Mouse (Mus musculus): ENCODE measurements at regions not wholly inside any gene's neighbourhood (a gene's known extent, or its start where the extent isn't known, plus 50 kb on each side); places are given as distances from the start of the nearest gene placed in this dataset.
"Not testable (repeated sequence)": the region's sequence is repeated elsewhere in the genome, so short reads cannot be mapped to it uniquely, and the experiment has no call there.

DNA sequence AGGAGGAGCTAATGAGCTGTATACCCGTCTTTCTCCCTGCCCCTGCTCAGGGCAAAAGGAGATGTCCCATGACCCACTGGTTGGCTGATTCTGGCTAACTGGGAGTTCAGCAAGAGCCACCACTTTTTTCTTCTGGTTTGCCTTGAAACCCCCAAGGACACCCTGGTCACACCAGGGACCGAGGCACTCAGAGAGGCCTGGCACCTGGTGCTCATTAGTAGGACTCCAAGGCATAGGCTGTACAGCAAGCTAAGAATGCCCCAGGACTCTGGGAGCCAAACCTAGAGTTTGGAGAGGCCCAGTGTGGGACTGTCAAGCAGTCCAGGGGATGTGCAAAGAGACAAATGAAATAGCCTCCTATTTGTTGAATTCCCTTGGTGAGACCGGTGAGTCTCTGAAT is 232.5 kb downstream of the Matn1 start:
- Histone ChIP-seq H3K4me1 (ENCODE audit: control insufficient read depth, insufficient read depth, low read length) (no peaks in the 10 kb centered on the region), H3K27ac (ENCODE audit: insufficient read depth, low read depth, low read length) (no peak overlapping the region), H3K4me3 (ENCODE audit: insufficient read depth, low read length) (no peak overlapping the region)
- TF ChIP-seq CTCF (IDR thresholded peaks at IDR 0.05; ENCODE audit: low read depth, low read length): no peak
- no peak for TF ChIP-seq POLR2A (IDR thresholded peaks at IDR 0.05; ENCODE audit: borderline replicate concordance, low read depth, low read length)

DNA sequence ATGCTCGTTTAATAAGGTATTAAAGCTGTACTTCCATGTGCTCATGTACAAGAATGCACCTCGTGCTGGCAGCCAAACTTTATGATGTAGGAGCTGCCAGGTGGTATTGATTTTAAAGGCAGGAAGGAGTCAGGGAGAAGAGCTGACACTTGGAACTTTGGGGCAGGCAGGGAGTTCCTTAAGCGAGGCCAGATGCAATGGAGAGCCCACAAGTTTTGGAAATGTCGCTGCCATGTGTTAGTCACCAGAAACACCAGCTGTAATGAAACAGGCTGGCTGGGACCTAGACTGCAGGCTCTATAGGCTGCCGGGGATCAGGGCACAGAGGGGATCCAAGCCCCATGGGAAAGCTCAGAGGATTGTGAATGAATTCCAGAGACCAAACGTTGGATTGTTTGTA is 233.7 kb downstream of the Matn1 start:
- H3K4me3 ChIP-seq (ENCODE audit: insufficient read depth, low read length): no peak overlapping the region
- H3K27ac ChIP-seq (ENCODE audit: insufficient read depth, low read depth, low read length): no peak overlapping the region
- H3K4me1 ChIP-seq (ENCODE audit: control insufficient read depth, insufficient read depth, low read length): no peaks in the 10 kb centered on the region
- TF ChIP-seq POLR2A (IDR thresholded peaks at IDR 0.05; ENCODE audit: borderline replicate concordance, low read depth, low read length) (no peak), CTCF (IDR thresholded peaks at IDR 0.05; ENCODE audit: low read depth, low read length) (no peak)

DNA sequence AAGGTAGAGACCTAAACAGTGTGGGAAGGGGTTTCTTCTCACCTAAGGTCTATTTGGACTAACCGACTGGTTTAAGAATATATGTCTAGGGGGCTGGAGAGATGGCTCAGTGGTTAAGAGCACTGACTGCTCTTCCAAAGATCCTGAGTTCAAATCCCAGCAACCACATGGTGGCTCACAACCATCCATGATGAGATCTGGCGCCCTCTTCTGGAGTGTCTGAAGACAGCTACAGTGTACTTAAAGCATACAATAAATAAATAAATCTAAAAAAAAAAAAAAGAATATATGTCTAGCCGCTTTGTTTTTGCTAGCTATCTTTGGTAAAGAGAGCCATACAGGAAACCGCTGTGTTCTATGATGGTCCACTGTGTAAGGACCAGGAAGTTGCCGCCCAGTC is 234.5 kb downstream of the Matn1 start:
- H3K27ac ChIP-seq (ENCODE audit: insufficient read depth, low read depth, low read length); H3K4me3 ChIP-seq (ENCODE audit: insufficient read depth, low read length); H3K4me1 ChIP-seq (ENCODE audit: control insufficient read depth, insufficient read depth, low read length): not testable (repeated sequence)

DNA sequence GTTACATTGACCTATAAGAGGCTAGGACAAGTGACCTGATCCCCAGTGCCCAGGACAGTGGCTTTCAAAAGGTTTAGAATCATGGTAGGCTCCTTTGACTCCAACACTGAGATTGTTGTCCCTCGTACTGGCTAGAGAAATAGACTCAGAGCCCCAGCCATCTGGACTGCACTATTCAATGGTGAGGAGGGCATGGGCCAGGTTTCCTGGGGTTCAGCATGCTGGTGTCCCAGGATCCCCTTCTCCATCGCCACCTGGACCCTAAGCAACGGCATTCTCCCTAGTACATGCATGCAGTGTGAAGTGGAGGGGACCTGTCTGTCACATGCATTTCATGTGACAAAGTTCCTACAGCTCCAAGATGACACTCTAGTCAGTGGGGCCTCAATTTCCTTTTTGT is 243.9 kb downstream of the Matn1 start:
- no peak overlapping the region for H3K27ac ChIP-seq (ENCODE audit: insufficient read depth, low read depth, low read length)
- H3K4me1 ChIP-seq (ENCODE audit: control insufficient read depth, insufficient read depth, low read length): no peaks in the 10 kb centered on the region
- H3K4me3 ChIP-seq (ENCODE audit: insufficient read depth, low read length): no peak overlapping the region
- TF ChIP-seq CTCF (IDR thresholded peaks at IDR 0.05; ENCODE audit: low read depth, low read length) (no peak), POLR2A (IDR thresholded peaks at IDR 0.05; ENCODE audit: borderline replicate concordance, low read depth, low read length) (no peak)

DNA sequence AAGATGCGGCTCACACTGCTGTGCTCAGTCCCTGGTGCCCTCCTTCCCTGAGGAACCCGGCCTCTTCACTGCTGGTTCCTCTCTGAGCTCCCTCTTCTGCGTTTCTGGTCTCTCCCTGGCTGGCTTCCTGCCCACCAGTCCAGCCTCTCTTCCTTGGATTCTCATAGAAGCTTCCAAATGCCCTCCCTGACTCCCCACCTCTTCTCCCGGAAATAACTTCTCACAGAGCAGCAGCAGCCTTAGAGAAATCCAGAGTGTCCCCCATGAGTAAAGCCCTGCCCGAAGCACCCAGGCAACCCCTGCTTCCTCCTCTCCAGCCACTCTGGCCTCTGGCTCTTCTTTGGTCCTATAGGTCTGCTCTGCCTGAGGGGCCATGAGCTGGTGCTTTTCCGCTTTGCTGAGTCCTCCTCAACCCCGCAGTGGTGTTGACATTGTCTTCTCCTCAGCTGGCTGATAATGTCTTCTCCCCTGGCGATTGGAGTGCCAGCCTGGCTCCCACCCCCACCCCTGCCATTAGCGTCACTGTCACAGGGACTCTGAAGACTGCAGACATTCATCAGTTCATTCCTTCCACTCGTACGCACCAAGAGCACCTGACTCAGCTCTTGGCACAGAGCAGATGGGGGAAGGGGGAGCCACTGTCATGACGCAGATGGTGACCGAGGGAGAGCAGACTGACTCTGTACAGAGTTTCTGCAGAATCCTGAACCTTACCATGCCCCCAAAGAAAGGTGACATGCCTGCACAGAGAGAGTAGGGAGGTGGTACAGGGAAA is 247.1 kb downstream of the Matn1 start:
- no peak overlapping the region for H3K4me3 ChIP-seq (ENCODE audit: insufficient read depth, low read length)
- no peak overlapping the region for H3K27ac ChIP-seq (ENCODE audit: insufficient read depth, low read depth, low read length)
- TF ChIP-seq CTCF (IDR thresholded peaks at IDR 0.05; ENCODE audit: low read depth, low read length) (no peak), POLR2A (IDR thresholded peaks at IDR 0.05; ENCODE audit: borderline replicate concordance, low read depth, low read length) (no peak)
- no peaks in the 10 kb centered on the region for H3K4me1 ChIP-seq (ENCODE audit: control insufficient read depth, insufficient read depth, low read length)

DNA sequence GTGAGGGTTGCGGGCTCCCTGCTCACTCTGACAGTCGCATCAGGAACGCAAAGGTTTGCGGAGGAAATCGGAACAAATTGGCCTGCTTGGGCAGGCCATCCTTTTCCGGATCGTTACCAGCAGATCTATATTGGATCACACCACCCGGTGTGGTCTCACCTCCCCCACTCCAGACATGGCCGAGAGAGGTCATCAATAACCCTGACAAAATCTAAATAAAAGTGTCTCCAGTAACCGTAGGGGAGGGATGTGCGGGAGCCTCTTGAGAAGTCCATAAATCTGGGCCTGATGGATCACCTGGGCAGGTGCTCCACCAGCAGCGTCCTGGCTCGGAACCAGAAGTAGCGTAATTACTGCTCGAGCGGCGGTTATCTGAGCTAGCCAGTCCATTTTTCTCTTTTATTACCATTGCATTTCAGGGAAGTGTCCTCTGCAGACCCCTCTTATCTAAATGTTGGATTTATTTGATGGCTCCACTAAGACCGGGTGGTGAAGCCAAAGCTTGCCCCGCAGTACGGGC is 249.8 kb downstream of the Matn1 start:
- TF ChIP-seq POLR2A (IDR thresholded peaks at IDR 0.05; ENCODE audit: borderline replicate concordance, low read depth, low read length): no peak
- no peak for TF ChIP-seq CTCF (IDR thresholded peaks at IDR 0.05; ENCODE audit: low read depth, low read length)
- H3K4me1 ChIP-seq (ENCODE audit: control insufficient read depth, insufficient read depth, low read length): no peaks in the 10 kb centered on the region
- H3K27ac ChIP-seq (ENCODE audit: insufficient read depth, low read depth, low read length): no peak overlapping the region
- no peak overlapping the region for H3K4me3 ChIP-seq (ENCODE audit: insufficient read depth, low read length)

DNA sequence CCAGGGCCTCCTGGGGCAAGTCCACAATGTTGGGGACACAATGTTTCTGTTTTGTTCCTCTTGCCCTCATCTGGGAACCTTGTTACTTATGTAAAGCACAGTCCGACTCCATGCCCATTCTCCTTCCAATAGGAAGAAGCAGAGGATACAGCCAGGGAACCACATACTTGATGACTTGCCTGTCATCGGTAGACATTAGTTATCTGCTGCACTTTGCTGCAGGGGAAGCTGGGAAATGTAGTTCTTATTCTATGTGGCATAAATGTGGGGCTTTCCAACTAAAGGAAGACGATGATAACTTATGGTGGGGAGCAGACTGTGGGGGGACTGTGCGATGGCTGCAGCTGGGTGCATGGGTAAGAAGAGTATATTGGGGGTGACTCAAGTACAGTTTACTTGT is 252.0 kb downstream of the Matn1 start:
- no peak overlapping the region for H3K4me3 ChIP-seq (ENCODE audit: insufficient read depth, low read length)
- no peaks in the 10 kb centered on the region for H3K4me1 ChIP-seq (ENCODE audit: control insufficient read depth, insufficient read depth, low read length)
- no peak overlapping the region for H3K27ac ChIP-seq (ENCODE audit: insufficient read depth, low read depth, low read length)
- TF ChIP-seq POLR2A (IDR thresholded peaks at IDR 0.05; ENCODE audit: borderline replicate concordance, low read depth, low read length) (no peak), CTCF (IDR thresholded peaks at IDR 0.05; ENCODE audit: low read depth, low read length) (no peak)

DNA sequence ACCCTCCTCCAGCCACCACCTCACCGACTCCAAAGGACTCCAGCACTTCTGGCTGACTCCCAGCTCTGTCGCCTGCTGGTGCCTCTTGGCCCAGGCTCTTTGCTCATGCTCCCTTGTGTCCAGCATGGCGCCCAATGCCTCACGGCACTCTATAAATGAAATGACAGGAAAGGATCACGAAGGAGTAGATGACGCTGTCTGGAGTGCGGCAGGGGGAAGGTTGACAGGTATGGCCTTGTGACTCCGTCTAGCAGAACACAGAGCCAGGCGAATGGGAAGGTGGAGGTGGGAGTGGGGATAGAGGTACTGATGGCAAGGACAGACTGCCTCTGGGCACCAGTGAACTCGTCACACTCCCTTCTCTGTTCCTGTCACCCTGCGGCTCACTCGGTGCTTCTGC is 259.5 kb downstream of the Matn1 start:
- no peak overlapping the region for H3K27ac ChIP-seq (ENCODE audit: insufficient read depth, low read depth, low read length)
- H3K4me3 ChIP-seq (ENCODE audit: insufficient read depth, low read length): no peak overlapping the region
- TF ChIP-seq POLR2A (IDR thresholded peaks at IDR 0.05; ENCODE audit: borderline replicate concordance, low read depth, low read length) (no peak), CTCF (IDR thresholded peaks at IDR 0.05; ENCODE audit: low read depth, low read length) (no peak)
- H3K4me1 ChIP-seq (ENCODE audit: control insufficient read depth, insufficient read depth, low read length): no peaks in the 10 kb centered on the region

DNA sequence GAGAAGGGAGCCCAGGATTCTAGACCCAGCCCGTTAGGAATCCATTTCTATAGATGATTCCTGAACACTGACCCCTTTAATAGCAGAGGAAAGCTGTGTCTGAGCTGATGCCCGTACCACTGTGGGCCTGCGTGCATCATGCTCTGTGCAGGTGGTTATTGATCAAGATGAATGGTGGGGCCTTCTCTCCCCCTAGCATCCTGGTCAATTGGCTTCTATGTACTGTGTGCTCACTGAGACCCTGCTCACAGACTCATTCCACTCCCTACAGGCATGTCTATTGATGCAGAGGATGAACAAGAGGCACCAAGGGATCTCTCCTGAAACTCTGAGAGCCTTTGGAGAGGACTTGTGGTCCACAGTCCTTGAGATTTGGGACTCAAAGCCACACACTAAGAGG is 260.5 kb downstream of the Matn1 start:
- TF ChIP-seq POLR2A (IDR thresholded peaks at IDR 0.05; ENCODE audit: borderline replicate concordance, low read depth, low read length) (no peak), CTCF (IDR thresholded peaks at IDR 0.05; ENCODE audit: low read depth, low read length) (no peak)
- Histone ChIP-seq H3K4me1 (ENCODE audit: control insufficient read depth, insufficient read depth, low read length) (no peaks in the 10 kb centered on the region), H3K4me3 (ENCODE audit: insufficient read depth, low read length) (no peak overlapping the region), H3K27ac (ENCODE audit: insufficient read depth, low read depth, low read length) (no peak overlapping the region)

DNA sequence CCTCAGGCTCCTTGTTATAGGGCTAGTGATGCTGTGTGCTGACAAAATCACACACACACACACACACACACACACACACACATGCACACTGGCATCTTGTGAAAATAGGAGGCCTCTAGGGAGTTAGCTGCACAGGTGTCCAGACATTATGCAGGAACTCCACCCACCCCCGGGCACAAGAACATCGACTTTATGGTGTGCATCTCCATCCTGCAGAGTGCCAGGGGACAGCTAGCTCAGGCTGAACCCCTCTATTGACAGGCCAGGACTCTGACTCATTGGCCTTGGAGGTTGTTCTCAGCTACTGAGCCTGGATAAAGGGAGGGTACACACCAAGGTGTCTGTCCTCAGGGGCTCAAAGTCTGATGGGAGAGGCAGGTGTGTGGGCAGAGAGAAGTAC is 260.9 kb downstream of the Matn1 start:
- TF ChIP-seq POLR2A (IDR thresholded peaks at IDR 0.05; ENCODE audit: borderline replicate concordance, low read depth, low read length) (no peak), CTCF (IDR thresholded peaks at IDR 0.05; ENCODE audit: low read depth, low read length) (no peak)
- H3K4me1 ChIP-seq (ENCODE audit: control insufficient read depth, insufficient read depth, low read length): no peaks in the 10 kb centered on the region
- no peak overlapping the region for H3K4me3 ChIP-seq (ENCODE audit: insufficient read depth, low read length)
- no peak overlapping the region for H3K27ac ChIP-seq (ENCODE audit: insufficient read depth, low read depth, low read length)

All from bone marrow macrophage, adult 2 months (primary cell).